Mouse (Mus musculus) CH12.LX (cell line): ENCODE results near the gene Zfp658. TPM values are rescaled to one million over a fixed set of nuclear protein-coding genes. Genes with fewer than 3 reads are reported as not detected.

Experiments
- DNase-seq: peaks from one replicate; pipeline ENCODE4 v3.0.0-alpha.2; 2013; ENCODE audit errors: extremely low read depth
- H3K27ac ChIP-seq: 2 replicates; pipeline ENCODE4 v1.5.1; 2012; ENCODE audit warnings: low read depth, mild to moderate bottlenecking, control low read depth, moderate library complexity; ENCODE audit not compliant: insufficient read depth
- H3K27me3 ChIP-seq: replicated peaks from 2 replicates; pipeline ENCODE3; 2012; ENCODE audit warnings: inconsistent platforms
- H3K36me3 ChIP-seq, 2 experiments: replicated peaks in 1 of 2; 2 replicates each; pipeline versions ENCODE3 to v1.6.1; 2012; ENCODE audit warnings: inconsistent platforms in 1 of 2, low read length in 1 of 2, mild to moderate bottlenecking in 1 of 2, mixed read lengths in 1 of 2, moderate library complexity in 1 of 2; ENCODE audit not compliant: control insufficient read depth in 1 of 2, insufficient read depth in 1 of 2
- H3K4me1 ChIP-seq, 2 experiments: 2 replicates each; pipeline ENCODE4 v1.6.1; 2012; ENCODE audit warnings: inconsistent platforms in 1 of 2, moderate library complexity in 1 of 2; ENCODE audit not compliant: insufficient read depth in 2 of 2, control insufficient read depth in 1 of 2
- H3K4me2 ChIP-seq: 2 replicates; pipeline ENCODE4 v1.6.1; 2012; ENCODE audit warnings: low read depth, mild to moderate bottlenecking, control low read depth; ENCODE audit not compliant: poor library complexity, insufficient read depth, severe bottlenecking
- H3K4me3 ChIP-seq, 3 experiments: fragments of 150-350 bp in 1 of 3; sonication (generic) in 1 of 3; replicated peaks in 1 of 3; 2 replicates each; pipeline versions ENCODE3 to v1.5.1; 2011 to 2012; ENCODE audit warnings: low read depth in 2 of 3, low read length in 2 of 3, mild to moderate bottlenecking in 2 of 3, moderate library complexity in 2 of 3, control low read depth in 1 of 3, improper control_type of control experiment in 1 of 3, inconsistent platforms in 1 of 3, mixed read lengths in 1 of 3; ENCODE audit not compliant: poor library complexity in 1 of 3
- H3K79me2 ChIP-seq: replicated peaks from 2 replicates; pipeline ENCODE4 v1.6.1; 2012; ENCODE audit warnings: mild to moderate bottlenecking, moderate library complexity; ENCODE audit not compliant: control insufficient read depth, poor library complexity, insufficient read depth, severe bottlenecking; ENCODE audit errors: extremely low read depth
- H3K9ac ChIP-seq: 2 replicates; pipeline ENCODE4 v1.6.1; 2012; ENCODE audit warnings: low read depth, mild to moderate bottlenecking, control low read depth, moderate library complexity; ENCODE audit not compliant: insufficient read depth
- H3K9me3 ChIP-seq: replicated peaks from 2 replicates; pipeline ENCODE3; 2012; ENCODE audit warnings: low read length, inconsistent platforms, mixed read lengths
- CHD1 ChIP-seq: IDR thresholded peaks from 2 replicates; pipeline ENCODE4 v1.6.1; 2012; ENCODE audit warnings: low read depth, low read length, improper control_type of control experiment, inconsistent platforms
- CHD2 ChIP-seq: IDR thresholded peaks from 2 replicates; pipeline ENCODE4 v1.6.1; 2011; ENCODE audit warnings: low read length, improper control_type of control experiment
- E2F4 ChIP-seq: IDR thresholded peaks from 2 replicates; pipeline ENCODE4 v1.6.1; 2011; ENCODE audit warnings: low read depth, low read length, improper control_type of control experiment; ENCODE audit not compliant: insufficient replicate concordance
- EP300 ChIP-seq: IDR thresholded peaks from 2 replicates; pipeline ENCODE4 v1.6.1; 2011; ENCODE audit warnings: low read length, improper control_type of control experiment
- ETS1 ChIP-seq: conservative IDR thresholded peaks from 2 replicates; pipeline ENCODE4 v1.6.1; 2012; ENCODE audit warnings: low read depth, mild to moderate bottlenecking, inconsistent platforms, low read length, improper control_type of control experiment, moderate library complexity
- IRF4 ChIP-seq: IDR thresholded peaks from 2 replicates; pipeline ENCODE4 v1.6.1; 2014; ENCODE audit warnings: low read depth, mild to moderate bottlenecking, inconsistent platforms, low read length, improper control_type of control experiment
- JUN ChIP-seq: IDR thresholded peaks from 2 replicates; pipeline ENCODE4 v1.6.1; 2011; ENCODE audit warnings: low read depth, mild to moderate bottlenecking, low read length, improper control_type of control experiment, moderate library complexity; ENCODE audit not compliant: insufficient read depth
- KAT2A ChIP-seq: IDR thresholded peaks from 2 replicates; pipeline ENCODE4 v1.6.1; 2012; ENCODE audit warnings: low read length, improper control_type of control experiment, inconsistent platforms; ENCODE audit not compliant: insufficient replicate concordance
- MAX ChIP-seq: IDR thresholded peaks from 2 replicates; pipeline ENCODE4 v1.6.1; 2011; ENCODE audit warnings: low read length, improper control_type of control experiment
- MAZ ChIP-seq: IDR thresholded peaks from 2 replicates; pipeline ENCODE4 v1.6.1; 2012; ENCODE audit warnings: low read depth, mild to moderate bottlenecking, inconsistent platforms, low read length, improper control_type of control experiment, moderate library complexity
- MEF2A ChIP-seq: IDR thresholded peaks from 2 replicates; pipeline ENCODE4 v1.6.1; 2014; ENCODE audit warnings: low read depth, mild to moderate bottlenecking, inconsistent platforms, low read length, improper control_type of control experiment, borderline replicate concordance
- MXI1 ChIP-seq: IDR thresholded peaks from 2 replicates; pipeline ENCODE4 v1.6.1; 2011; ENCODE audit warnings: mild to moderate bottlenecking, low read depth, low read length, improper control_type of control experiment
- NELFE ChIP-seq: IDR thresholded peaks from 2 replicates; pipeline ENCODE4 v1.6.1; 2011; ENCODE audit warnings: low read depth, low read length, improper control_type of control experiment
- NRF1 ChIP-seq: IDR thresholded peaks from 2 replicates; pipeline ENCODE4 v1.6.1; 2014; ENCODE audit warnings: low read depth, mild to moderate bottlenecking, inconsistent platforms, low read length, improper control_type of control experiment, moderate library complexity
- POLR2AphosphoS2 ChIP-seq: IDR thresholded peaks from 2 replicates; pipeline ENCODE4 v1.6.1; 2011; ENCODE audit warnings: low read depth, low read length, improper control_type of control experiment
- RAD21 ChIP-seq: IDR thresholded peaks from 2 replicates; pipeline ENCODE4 v1.6.1; 2011; ENCODE audit warnings: low read depth, mild to moderate bottlenecking, low read length, improper control_type of control experiment, moderate library complexity
- RCOR1 ChIP-seq: conservative IDR thresholded peaks from 2 replicates; pipeline ENCODE4 v1.6.1; 2012; ENCODE audit warnings: low read depth, mild to moderate bottlenecking, inconsistent platforms, low read length, improper control_type of control experiment
- SMC3 ChIP-seq: IDR thresholded peaks from 2 replicates; pipeline ENCODE4 v1.6.1; 2011; ENCODE audit warnings: low read depth, low read length, improper control_type of control experiment
- TCF12 ChIP-seq: IDR thresholded peaks from 2 replicates; pipeline ENCODE4 v1.6.1; 2014; ENCODE audit warnings: low read depth, mild to moderate bottlenecking, inconsistent platforms, low read length, improper control_type of control experiment
- UBTF ChIP-seq: IDR thresholded peaks from 2 replicates; pipeline ENCODE4 v1.6.1; 2012; ENCODE audit warnings: low read depth, mild to moderate bottlenecking, inconsistent platforms, low read length, improper control_type of control experiment, moderate library complexity
- USF1 ChIP-seq: IDR thresholded peaks from 2 replicates; pipeline ENCODE4 v1.6.1; 2014; ENCODE audit warnings: low read depth, mild to moderate bottlenecking, inconsistent platforms, low read length, improper control_type of control experiment
- USF2 ChIP-seq: conservative IDR thresholded peaks from 2 replicates; pipeline ENCODE4 v1.6.1; 2011; ENCODE audit warnings: low read depth, low read length, improper control_type of control experiment
- ZKSCAN1 ChIP-seq: IDR thresholded peaks from 2 replicates; pipeline ENCODE4 v1.6.1; 2012; ENCODE audit warnings: low read depth, inconsistent platforms, low read length, improper control_type of control experiment, borderline replicate concordance
- ZMIZ1 ChIP-seq: IDR thresholded peaks from 2 replicates; pipeline ENCODE4 v1.6.1; 2012; ENCODE audit warnings: low read depth, mild to moderate bottlenecking, inconsistent platforms, low read length, improper control_type of control experiment
- dilution Hi-C: fragments of 300-500 bp; cut with MboI; formaldehyde crosslinking; loops from 2 replicates; pipeline ENCODE4 v1.14.3; 2020; ENCODE audit warnings: low sequenced_read_pairs; ENCODE audit not compliant: extremely low pct_unique_long_range_greater_than_20kb, extremely low pct_ligation_motif_present
- in situ Hi-C: fragments of 300-500 bp; cut with MboI; formaldehyde crosslinking; loops from 3 replicates; pipeline ENCODE4 v1.14.3; 2019; ENCODE audit warnings: low sequenced_read_pairs, low pct_ligation_motif_present, low pct_unique_long_range_greater_than_20kb, mixed read lengths
- polyA plus RNA-seq: library from polyadenylated mRNA; unstranded; fragments of >175 nt; gene quantifications from 2 replicates; pipeline ENCODE4 v1.2.1, GENCODE M21; 2012; ENCODE audit warnings: low read depth; ENCODE audit not compliant: insufficient read length
- total RNA-seq, 2 experiments: library from RNA; depleted of rRNA; stranded (reverse); fragments of 300-350 nt in 1 of 2; fragments of >200 nt in 1 of 2; gene quantifications; 2 replicates each; pipeline ENCODE4 v1.2.3; 2012 to 2014

Zfp658 gene
- total and polyA plus RNA-seq, 3 experiments, result 2.3 to 3.3 (median 2.9) TPM

GRCm38 (mm10) chr7:43613816-43614551 is 51.9 kb downstream of the Zfp658 start:
- no peak for DNase-seq
- Histone ChIP-seq H3K4me2 (no peak overlapping the region), H3K4me1 (no peaks in the 10 kb centered on the region), H3K27ac (no peak overlapping the region), H3K36me3 (no peaks in the 10 kb centered on the region), H3K79me2 (no peaks in the 10 kb centered on the region), H3K4me3 (no peak overlapping the region), H3K9me3 (no peaks in the 10 kb centered on the region), H3K9ac (no peak overlapping the region), H3K27me3 (no peaks in the 10 kb centered on the region)
- in situ Hi-C loops, result no loop called here
- no peak for TF ChIP-seq MXI1
- TF ChIP-seq CHD1, result no peak
- TF ChIP-seq CHD2, result no peak
- no peak for TF ChIP-seq KAT2A
- TF ChIP-seq ETS1, result no peak
- TF ChIP-seq MAZ, result no peak
- no peak for TF ChIP-seq NELFE
- TF ChIP-seq EP300, result no peak
- TF ChIP-seq E2F4, result no peak
- TF ChIP-seq IRF4, result no peak
- TF ChIP-seq UBTF, result no peak
- TF ChIP-seq USF1, result no peak
- no peak for TF ChIP-seq SMC3
- TF ChIP-seq JUN, result no peak
- no peak for TF ChIP-seq ZMIZ1
- no peak for TF ChIP-seq NRF1
- TF ChIP-seq POLR2AphosphoS2, result no peak
- TF ChIP-seq RAD21, result no peak
- dilution Hi-C loops, result no loop called here

GRCm38 (mm10) chr7:43622927-43623326 is 60.9 kb downstream of the Zfp658 start:
- TF ChIP-seq RCOR1, result no peak
- no peak for TF ChIP-seq POLR2AphosphoS2
- TF ChIP-seq TCF12, result no peak
- TF ChIP-seq EP300, result no peak
- no peak for TF ChIP-seq NRF1
- TF ChIP-seq JUN, result no peak
- no peak for TF ChIP-seq ZKSCAN1
- TF ChIP-seq CHD1, result no peak
- TF ChIP-seq MAZ, result no peak
- TF ChIP-seq MEF2A, result no peak
- TF ChIP-seq MAX, result no peak
- no peak for TF ChIP-seq USF2
- TF ChIP-seq, all 38 proteins: peak for 0
- dilution Hi-C loops, result no loop called here
- Histone ChIP-seq H3K27me3 (no peaks in the 10 kb centered on the region), H3K9ac (no peak overlapping the region), H3K36me3 (no peaks in the 10 kb centered on the region), H3K79me2 (no peaks in the 10 kb centered on the region), H3K4me2 (no peak overlapping the region), H3K4me1 (peaks cover 10 to 19% of the 10 kb centered on the region in 2 experiments), H3K9me3 (no peaks in the 10 kb centered on the region), H3K27ac (no peak overlapping the region), H3K4me3 (no peak overlapping the region)
- in situ Hi-C loops, result no loop called here
- DNase-seq, result no peak
